In the genomic region with DNA sequence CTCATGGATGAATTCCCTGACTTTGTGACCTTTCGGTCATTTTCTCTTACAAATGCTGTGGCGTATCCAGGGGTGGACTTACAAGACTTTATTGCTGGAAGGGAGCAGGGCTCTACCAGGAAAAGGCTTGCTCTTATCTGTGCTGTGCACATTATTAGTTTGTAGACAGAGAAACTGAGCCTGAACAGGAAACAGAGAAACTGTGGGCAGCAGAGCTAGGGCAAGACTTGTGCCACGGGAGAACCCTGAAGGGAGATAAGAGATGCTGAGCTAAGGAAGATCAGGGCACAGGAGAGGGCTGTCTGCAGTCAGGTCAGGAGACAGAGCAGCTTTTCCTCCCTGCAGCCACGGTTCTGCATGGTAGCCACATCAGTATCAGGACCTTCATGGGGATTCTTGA, we compare ENCODE assay signal across 26 mouse cellular contexts.
DNase-seq lines count a peak whose midpoint lies in the region; ATAC-seq and TF ChIP-seq lines count a peak whose summit lies in the region.
"Had no signal": no experiment of that assay in that cellular context is flagged by ENCODE, and none has a peak within 500 bp of the region (broad histone marks: within the 10 kb centered on the region; RNA-seq: fewer than 3 reads in every experiment).

No protein-coding gene starts in this region.

- WGBS in liver, embryonic 16.5 days (ENCODE audit: insufficient replicate concordance), result 23% methylated on average over 4 of the region's 4 CpGs

- no peak for TF ChIP-seq RAD21 in MEL (IDR thresholded peaks at IDR 0.05; ENCODE audit: low read depth, low read length)

- H3K27me3 ChIP-seq in MEL (ENCODE audit: control insufficient read depth in 1 of 2, insufficient read depth in 2 of 2, low read length in 2 of 2), result no peaks in the 10 kb centered on the region
- no peaks in the 10 kb centered on the region for H3K27me3 ChIP-seq in liver, embryonic 16.5 days (ENCODE audit: control insufficient read depth, insufficient read depth, low read depth, low read length)
- H3K27me3 ChIP-seq: forebrain, embryonic 13.5 days; heart, embryonic 12.5 days; lung, embryonic 15.5 days; midbrain, embryonic 12.5 days; neural tube, embryonic 15.5 days; Patski had no signal

- H3K9me3 ChIP-seq in MEL (replicated peaks; ENCODE audit: insufficient read depth, low read length), result no peaks in the 10 kb centered on the region
- no peaks in the 10 kb centered on the region for H3K9me3 ChIP-seq in liver, embryonic 16.5 days (replicated peaks; ENCODE audit: control insufficient read depth, low read length)
- H3K9me3 ChIP-seq: forebrain, embryonic 13.5 days; hindbrain, embryonic 10.5 days; lung, embryonic 15.5 days; midbrain, embryonic 12.5 days; neural tube, embryonic 15.5 days had no signal

- peaks cover 19 to 26% of the 10 kb centered on the region in 2 experiments for H3K4me1 ChIP-seq in MEL (ENCODE audit: control insufficient read depth in 1 of 2, insufficient read depth in 2 of 2, low read length in 2 of 2)
- H3K4me1 ChIP-seq in liver, embryonic 16.5 days (ENCODE audit: control insufficient read depth, low read depth, low read length), result peaks cover 25% of the 10 kb centered on the region
- H3K4me1 ChIP-seq: forebrain, embryonic 13.5 days; midbrain, embryonic 12.5 days; neural tube, embryonic 15.5 days had no signal

- peaks cover 0 to 23% of the 10 kb centered on the region in 2 experiments; a peak in 2 of 4 replicates for H3K36me3 ChIP-seq in MEL (ENCODE audit: control insufficient read depth in 1 of 2, insufficient read depth in 2 of 2, low read length in 2 of 2)
- H3K36me3 ChIP-seq in liver, embryonic 16.5 days (ENCODE audit: control insufficient read depth, insufficient read depth), result no peaks in the 10 kb centered on the region
- H3K36me3 ChIP-seq: hindbrain, embryonic 10.5 days; midbrain, embryonic 12.5 days had no signal

- peak; percentile 83 for DNase-seq in MEL (ENCODE audit: low read depth, low spot score)
- DNase-seq in c-Kit-positive CD71-positive TER-119-negative erythroid progenitor cells, embryonic 14.5 days (ENCODE audit: low read depth), result peak; percentile 73
- DNase-seq in liver, result peak; percentile 68
- no peak for DNase-seq in heart, adult 8-10 months (ENCODE audit: low spot score)
- no peak for DNase-seq in layer of hippocampus, postnatal 36 days
- no peak for DNase-seq in right cerebral cortex, postnatal 25 days
- DNase-seq: adrenal gland, adult 8-10 months; cerebellum, adult 9-11 months; gastrocnemius, adult 2 months; heart, postnatal 10 days; kidney, adult 9 months; kidney, postnatal 25 days; lung, postnatal 36 days; right cerebral cortex, adult 18-20 months had no signal

- peak overlapping the region; percentile 46 for H3K27ac ChIP-seq in MEL (ENCODE audit: control insufficient read depth, low read depth, low read length)
- H3K27ac ChIP-seq in liver, embryonic 16.5 days (ENCODE audit: low read length), result peak overlapping the region; percentile 69
- H3K27ac ChIP-seq: embryonic facial prominence, embryonic 10.5 days; forebrain, embryonic 13.5 days; gastrocnemius, adult 2 months; hindbrain, embryonic 10.5 days; lung, embryonic 15.5 days; midbrain, embryonic 12.5 days; neural tube, embryonic 15.5 days had no signal

- peak overlapping the region in 1 of 2 experiments; percentile 36; a peak in 1 of 4 replicates for H3K4me3 ChIP-seq in MEL (ENCODE audit: control insufficient read depth in 1 of 2, insufficient read depth in 1 of 2, low read depth in 2 of 2, low read length in 2 of 2)
- H3K4me3 ChIP-seq in liver, embryonic 16.5 days (ENCODE audit: low read depth, low read length), result no peak overlapping the region
- H3K4me3 ChIP-seq: embryonic facial prominence, embryonic 10.5 days; forebrain, embryonic 13.5 days; gastrocnemius, adult 2 months; heart, embryonic 12.5 days; hindbrain, embryonic 10.5 days; lung, embryonic 15.5 days; midbrain, embryonic 12.5 days; neural tube, embryonic 15.5 days had no signal

- no peak for TF ChIP-seq POLR2A in MEL (IDR thresholded peaks at IDR 0.05; ENCODE audit: control insufficient read depth in 1 of 2, insufficient read depth in 1 of 2, low read depth in 1 of 2, low read length in 2 of 2, poor library complexity in 1 of 2)

- no peaks in the 10 kb centered on the region for H3K79me2 ChIP-seq in MEL (ENCODE audit: control insufficient read depth, insufficient read depth, low read length, poor library complexity)

- peak overlapping the region; percentile 5; the same call in 1 of the 2 replicates for H3K9ac ChIP-seq in MEL (ENCODE audit: control insufficient read depth, low read depth, low read length, poor library complexity, severe bottlenecking)
- H3K9ac ChIP-seq in liver, embryonic 16.5 days (ENCODE audit: low read depth, low read length), result 0 out of 2 replicates have a peak overlapping the region, but pooled peaks have one; percentile 11
- H3K9ac ChIP-seq: forebrain, embryonic 13.5 days; heart, embryonic 12.5 days; lung, embryonic 15.5 days; midbrain, embryonic 12.5 days; neural tube, embryonic 15.5 days had no signal

- peak; percentile 91 to 95 for TF ChIP-seq EP300 in MEL (IDR thresholded peaks at IDR 0.05; ENCODE audit: low read depth in 1 of 2, low read length in 2 of 2)

- TF ChIP-seq CTCF in MEL (IDR thresholded peaks at IDR 0.05 in 2 of 3, conservative IDR thresholded peaks at IDR 0.05 in 1 of 3; ENCODE audit: control insufficient read depth in 1 of 3, insufficient read depth in 1 of 3, low read depth in 2 of 3, low read length in 3 of 3, poor library complexity in 1 of 3, severe bottlenecking in 1 of 3), result no peak

- peak overlapping the region; percentile 48 for H3K4me2 ChIP-seq in liver, embryonic 16.5 days (ENCODE audit: low read depth, low read length)
- H3K4me2 ChIP-seq: forebrain, embryonic 13.5 days; heart, embryonic 12.5 days; lung, embryonic 15.5 days; midbrain, embryonic 12.5 days; neural tube, embryonic 15.5 days had no signal

- ATAC-seq in liver, embryonic 16.5 days (ENCODE audit: low read depth), result peak; percentile 92
- ATAC-seq: CD4-positive, CD25-positive, alpha-beta regulatory T cell, adult 4 months; forebrain, embryonic 13.5 days; hindbrain, embryonic 16.5 days; intestine, embryonic 16.5 days; Patski had no signal

TF ChIP-seq in MEL, 35 proteins besides CTCF, POLR2A, EP300 and RAD21 (continues in another document):
- TF ChIP-seq USF2 (IDR thresholded peaks at IDR 0.05; ENCODE audit: borderline replicate concordance in 1 of 2, insufficient read depth in 1 of 2, low read depth in 1 of 2, low read length in 2 of 2), result no peak
- TF ChIP-seq KAT2A (conservative IDR thresholded peaks at IDR 0.05; ENCODE audit: low read depth, low read length), result no peak
- peak; percentile 72 for TF ChIP-seq RCOR1 (IDR thresholded peaks at IDR 0.05; ENCODE audit: low read depth, low read length)
- TF ChIP-seq SIN3A (IDR thresholded peaks at IDR 0.05; ENCODE audit: low read length), result peak; percentile 42
- TF ChIP-seq TAL1 (IDR thresholded peaks at IDR 0.05; ENCODE audit: low read length), result peak; percentile 94
- TF ChIP-seq SMC3 (IDR thresholded peaks at IDR 0.05; ENCODE audit: low read depth, low read length), result no peak
- TF ChIP-seq GATA1 (IDR thresholded peaks at IDR 0.05; ENCODE audit: low read depth, low read length), result peak; percentile 93
- no peak for TF ChIP-seq MEF2A (IDR thresholded peaks at IDR 0.05; ENCODE audit: extremely low read depth, insufficient replicate concordance, low read depth, low read length, poor library complexity, severe bottlenecking)
- no peak for TF ChIP-seq MXI1 (IDR thresholded peaks at IDR 0.05; ENCODE audit: low read depth, low read length)
- no peak for TF ChIP-seq TBP (IDR thresholded peaks at IDR 0.05; ENCODE audit: low read depth, low read length)
- TF ChIP-seq ZKSCAN1 (IDR thresholded peaks at IDR 0.05; ENCODE audit: low read depth, low read length), result no peak
- no peak for TF ChIP-seq CHD1 (IDR thresholded peaks at IDR 0.05; ENCODE audit: low read depth, low read length)
- TF ChIP-seq ELF1 (IDR thresholded peaks at IDR 0.05; ENCODE audit: low read depth, low read length), result 0 out of 2 replicates have a peak, but pooled peaks have one; percentile 35
- no peak for TF ChIP-seq UBTF (IDR thresholded peaks at IDR 0.05; ENCODE audit: borderline replicate concordance, insufficient read depth, low read depth, low read length)
- no peak for TF ChIP-seq E2F4 (IDR thresholded peaks at IDR 0.05; ENCODE audit: borderline replicate concordance, low read depth, low read length)
- no peak for TF ChIP-seq MAZ (IDR thresholded peaks at IDR 0.05; ENCODE audit: low read depth, low read length)
- peak; percentile 94 for TF ChIP-seq TCF12 (IDR thresholded peaks at IDR 0.05; ENCODE audit: low read depth, low read length)
- TF ChIP-seq ZMIZ1 (IDR thresholded peaks at IDR 0.05; ENCODE audit: low read depth, low read length), result no peak
- no peak for TF ChIP-seq POLR2AphosphoS2 (IDR thresholded peaks at IDR 0.05; ENCODE audit: low read length)
- 0 out of 2 replicates have a peak, but pooled peaks have one; percentile 18 for TF ChIP-seq HCFC1 (IDR thresholded peaks at IDR 0.05; ENCODE audit: low read depth, low read length)
- TF ChIP-seq BHLHE40 (IDR thresholded peaks at IDR 0.05; ENCODE audit: borderline replicate concordance, low read depth, low read length), result peak; percentile 77; the same call in 1 of the 2 replicates
- TF ChIP-seq JUND (IDR thresholded peaks at IDR 0.05; ENCODE audit: low read depth, low read length), result no peak
- 0 out of 2 replicates have a peak, but pooled peaks have one; percentile 9 for TF ChIP-seq MAX (IDR thresholded peaks at IDR 0.05; ENCODE audit: low read length)
- peak; percentile 70; the same call in 1 of the 2 replicates for TF ChIP-seq MAFK (IDR thresholded peaks at IDR 0.05; ENCODE audit: borderline replicate concordance, low read depth, low read length)
- 0 out of 2 replicates have a peak, but pooled peaks have one; percentile 30 for TF ChIP-seq MYB (IDR thresholded peaks at IDR 0.05; ENCODE audit: low read depth, low read length)
- 0 out of 2 replicates have a peak, but pooled peaks have one; percentile 22 for TF ChIP-seq CHD2 (IDR thresholded peaks at IDR 0.05; ENCODE audit: low read length)
- 0 out of 2 replicates have a peak, but pooled peaks have one; percentile 28 for TF ChIP-seq MYC (IDR thresholded peaks at IDR 0.05; ENCODE audit: low read depth, low read length)
- no peak for TF ChIP-seq GABPA (IDR thresholded peaks at IDR 0.05; ENCODE audit: low read depth, low read length)
- TF ChIP-seq ZNF384 (IDR thresholded peaks at IDR 0.05; ENCODE audit: low read depth, low read length), result no peak; the same call in 1 of the 2 replicates
- TF ChIP-seq ETS1 (IDR thresholded peaks at IDR 0.05; ENCODE audit: low read depth, low read length), result peak; percentile 86
- TF ChIP-seq ZC3H11A (IDR thresholded peaks at IDR 0.05; ENCODE audit: low read depth, low read length), result no peak
- TF ChIP-seq NELFE (IDR thresholded peaks at IDR 0.05; ENCODE audit: low read depth, low read length), result no peak
- TF ChIP-seq POLR2AphosphoS5 (IDR thresholded peaks at IDR 0.05; ENCODE audit: borderline replicate concordance, low read depth, low read length), result no peak

Comparison
In these comparisons a context has a peak if more than half of its experiments do, and no peak if none do; other contexts are left out.
1. DNase-seq: peak in MEL (single experiment), c-Kit-positive CD71-positive TER-119-negative erythroid progenitor cells, embryonic 14.5 days (single experiment) and liver (single experiment); none in heart, adult 8-10 months (single experiment), layer of hippocampus, postnatal 36 days (0 of 2) and right cerebral cortex, postnatal 25 days (single experiment).